Mouse (Mus musculus) liver, embryonic 14.5 days (tissue): Measurements from ENCODE around the gene Znrf1.

Experiments used
- CTCF ChIP-seq: IDR thresholded peaks from 2 replicates; pipeline ENCODE4 v1.5.1; 2016; ENCODE audit warnings: antibody characterized with exemption, low read depth, control low read depth
- EP300 ChIP-seq: IDR thresholded peaks from 2 replicates; pipeline ENCODE4 v1.6.1; 2016; ENCODE audit warnings: antibody characterized with exemption, low read depth

- no peak for TF ChIP-seq CTCF
- no peak for TF ChIP-seq EP300
These were observed 42.1 kb downstream of the Znrf1 start for GRCm38 (mm10) chr8:111577880-111578533.
